Mouse (Mus musculus) heart, embryonic 13.5 days (tissue): ENCODE data around the gene Methig1. TPM values are rescaled to one million over a fixed set of nuclear protein-coding genes. Genes with fewer than 3 reads are reported as not detected.

Source experiments
- ATAC-seq: fragments of 200-750 bp; cut with Nextera tagmentation; 2 replicates; pipeline ENCODE4 v1.8.0; 2017; ENCODE audit warnings: moderate TSS enrichment; ENCODE audit not compliant: insufficient number of reproducible peaks, low FRiP score, low TSS enrichment; ENCODE audit errors: extremely low read depth
- H3K27ac ChIP-seq: fragments of 300-500 bp; sonication (generic); replicated peaks from 2 replicates; pipeline ENCODE4 v1.5.1; 2015; ENCODE audit warnings: moderate library complexity, mild to moderate bottlenecking, inconsistent platforms
- H3K27me3 ChIP-seq: fragments of 300-500 bp; sonication (generic); replicated peaks from 2 replicates; pipeline ENCODE4 v1.6.1; 2015; ENCODE audit warnings: mild to moderate bottlenecking, inconsistent platforms
- H3K36me3 ChIP-seq: fragments of 300-500 bp; sonication (generic); 2 replicates; pipeline ENCODE4 v1.6.1; 2015; ENCODE audit warnings: mild to moderate bottlenecking, inconsistent platforms
- H3K4me1 ChIP-seq: fragments of 300-500 bp; sonication (generic); 2 replicates; pipeline ENCODE4 v1.6.1; 2015; ENCODE audit warnings: inconsistent platforms
- H3K4me2 ChIP-seq: fragments of 300-500 bp; sonication (generic); 2 replicates; pipeline ENCODE4 v1.6.1; 2015; ENCODE audit warnings: inconsistent platforms, mild to moderate bottlenecking, moderate library complexity
- H3K4me3 ChIP-seq: fragments of 300-500 bp; sonication (generic); 2 replicates; pipeline ENCODE4 v1.5.1; 2015; ENCODE audit warnings: moderate library complexity, mild to moderate bottlenecking, inconsistent platforms
- H3K9ac ChIP-seq: fragments of 300-500 bp; sonication (generic); 2 replicates; pipeline ENCODE4 v1.6.1; 2015; ENCODE audit warnings: inconsistent platforms, mild to moderate bottlenecking, moderate library complexity
- H3K9me3 ChIP-seq: fragments of 300-500 bp; sonication (generic); 2 replicates; pipeline ENCODE4 v1.6.1; 2016; ENCODE audit warnings: inconsistent platforms
- WGBS: fragments of 180-500 bp; shearing (Covaris S2); methylation state at CpG from one replicate; pipeline ENCODE4 v1.1.7; 2015; ENCODE audit warnings: mixed read lengths; 5-methylcytosine and 5-hydroxymethylcytosine counted together
- polyA plus RNA-seq: library from polyadenylated mRNA; unstranded; fragments of >200 nt; fragmentation: Nextera tagmentation; extraction: Ambion mirVana; gene quantifications from 2 replicates; pipeline ENCODE4 v1.2.1, GENCODE M21; 2015

Gene Methig1
- polyA plus RNA-seq, 1 experiment from 2014 or later = not detected

DNA sequence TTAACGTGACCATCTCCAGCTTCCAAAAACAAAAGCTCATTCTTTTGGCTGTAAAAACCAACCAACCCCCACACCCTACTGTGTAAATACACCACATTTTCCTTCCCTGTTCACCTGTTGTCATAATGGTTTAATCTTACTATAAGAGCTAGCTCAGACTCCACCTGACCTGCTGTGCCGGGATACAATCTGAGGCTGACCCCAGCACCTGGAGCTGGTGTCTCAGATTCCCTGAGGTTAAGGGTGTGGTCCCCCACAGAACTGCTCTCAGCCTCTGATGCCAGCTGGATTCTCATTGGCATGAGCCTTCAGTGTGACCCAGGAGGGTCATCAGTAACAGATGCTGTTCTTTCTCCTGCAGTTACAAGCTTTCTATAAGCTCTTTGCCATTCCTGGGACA, 27.2 kb downstream of the Methig1 start:
- Histone ChIP-seq H3K9ac (no peak overlapping the region), H3K27ac (no peak overlapping the region), H3K9me3 (no peaks in the 10 kb centered on the region), H3K4me2 (no peak overlapping the region), H3K36me3 (no peaks in the 10 kb centered on the region), H3K4me1 (no peaks in the 10 kb centered on the region), H3K4me3 (no peak overlapping the region), H3K27me3 (0 out of 2 replicates have a peak, but pooled peaks cover 4% of the 10 kb centered on the region)
- WGBS = 66% methylated on average over 2 of the region's 2 CpGs
- no peak for ATAC-seq

DNA sequence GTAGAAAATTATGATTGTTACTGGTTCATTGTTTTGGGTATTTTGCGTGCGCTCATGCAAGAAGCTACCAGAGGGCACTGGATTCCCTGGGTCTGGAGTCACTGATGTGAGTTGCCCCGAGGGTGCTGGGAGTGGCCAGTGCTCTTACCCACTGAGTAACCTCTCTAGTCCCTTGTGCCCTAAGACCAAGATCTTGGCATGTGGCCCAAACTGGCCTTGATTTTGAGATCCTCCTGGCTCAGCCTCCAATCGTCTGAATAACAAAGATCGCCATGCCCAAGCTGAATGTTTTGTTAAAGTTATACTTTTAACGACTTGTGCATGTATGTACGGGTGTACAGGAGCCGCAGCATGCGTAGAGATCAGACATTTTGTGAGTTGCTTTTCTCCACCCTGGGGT, 32.8 kb downstream of the Methig1 start:
- Histone ChIP-seq H3K36me3 (no peaks in the 10 kb centered on the region), H3K4me1 (peaks cover 16% of the 10 kb centered on the region), H3K27me3 (0 out of 2 replicates have a peak, but pooled peaks cover 4% of the 10 kb centered on the region), H3K4me2 (no peak overlapping the region), H3K9ac (no peak overlapping the region), H3K9me3 (no peaks in the 10 kb centered on the region), H3K4me3 (no peak overlapping the region), H3K27ac (no peak overlapping the region)
- no peak for ATAC-seq
- WGBS = 90% methylated on average over 9 of the region's 9 CpGs

DNA sequence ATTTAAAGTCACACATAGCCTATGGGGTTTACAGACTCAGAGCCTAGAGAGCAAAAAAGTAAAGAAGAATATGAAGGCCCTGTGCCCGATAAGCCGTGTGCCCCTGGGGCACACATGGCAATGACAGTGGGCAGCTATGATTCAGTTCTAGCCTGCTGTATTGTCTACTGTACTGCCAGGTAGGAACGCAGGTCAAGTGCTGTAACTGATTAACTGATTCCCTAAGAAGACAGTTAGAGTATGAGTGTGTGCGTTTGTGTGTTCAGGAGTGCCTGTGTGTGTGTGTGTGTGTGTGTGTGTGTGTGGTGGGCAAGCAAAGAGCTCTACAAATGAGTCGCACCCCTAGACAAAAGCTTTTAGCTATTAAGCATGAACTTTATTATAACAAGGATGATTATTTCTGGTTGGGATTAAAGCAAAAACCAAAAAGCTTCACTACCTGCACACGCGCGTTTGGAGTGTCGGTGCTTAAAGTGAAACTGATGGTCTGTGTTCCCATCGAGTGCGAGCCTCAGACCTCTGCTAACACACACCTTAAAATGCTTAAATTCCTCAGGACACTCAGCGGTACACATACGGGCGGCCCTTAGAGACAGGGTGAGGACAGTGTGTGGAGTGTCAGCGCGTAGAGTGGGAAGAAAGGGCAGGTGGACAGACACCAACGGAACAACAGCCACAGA, 34.7 kb downstream of the Methig1 start:
- H3K4me1 ChIP-seq = peaks cover 32% of the 10 kb centered on the region
- H3K36me3 ChIP-seq = no peaks in the 10 kb centered on the region
- no peak overlapping the region for H3K9ac ChIP-seq
- H3K27ac ChIP-seq = no peak overlapping the region
- no peaks in the 10 kb centered on the region for H3K9me3 ChIP-seq
- 0 out of 2 replicates have a peak, but pooled peaks cover 4% of the 10 kb centered on the region for H3K27me3 ChIP-seq
- ATAC-seq = no peak
- WGBS = 91% methylated on average over 17 of the region's 17 CpGs
- H3K4me3 ChIP-seq = no peak overlapping the region
- H3K4me2 ChIP-seq = no peak overlapping the region

DNA sequence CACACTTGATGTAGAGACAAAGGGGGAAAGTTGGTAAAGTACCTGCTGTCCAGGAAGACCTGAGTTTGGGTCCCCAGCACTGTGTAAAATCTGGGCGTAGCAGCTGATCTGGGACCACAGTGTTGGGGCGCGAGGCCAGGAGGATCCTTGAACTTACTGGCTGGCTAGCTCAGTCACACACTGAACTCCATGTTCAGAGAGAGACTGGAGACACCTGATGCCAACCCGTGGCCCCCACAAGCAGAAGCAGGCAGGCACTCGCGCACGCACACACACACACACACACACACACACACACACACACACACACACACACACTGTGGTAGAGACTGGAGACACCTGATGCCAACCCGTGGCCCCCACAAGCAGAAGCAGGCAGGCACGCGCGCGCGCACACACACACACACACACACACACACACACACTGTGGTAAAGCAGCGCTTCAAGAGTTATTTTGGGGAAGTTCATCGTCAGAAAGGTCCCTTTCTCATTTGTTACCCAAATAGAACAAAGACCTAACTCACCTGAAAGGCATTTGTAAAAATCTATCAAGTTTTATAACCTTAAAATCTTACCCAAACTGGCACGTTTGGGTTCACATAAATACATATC, 35.4 kb downstream of the Methig1 start:
- H3K27ac ChIP-seq = no peak overlapping the region
- no peaks in the 10 kb centered on the region for H3K27me3 ChIP-seq
- no peaks in the 10 kb centered on the region for H3K9me3 ChIP-seq
- no peak overlapping the region for H3K4me2 ChIP-seq
- 88% methylated on average over 16 of the region's 16 CpGs for WGBS
- peaks cover 3% of the 10 kb centered on the region for H3K36me3 ChIP-seq
- peaks cover 38% of the 10 kb centered on the region for H3K4me1 ChIP-seq
- no peak overlapping the region for H3K9ac ChIP-seq
- ATAC-seq = no peak
- H3K4me3 ChIP-seq = no peak overlapping the region

DNA sequence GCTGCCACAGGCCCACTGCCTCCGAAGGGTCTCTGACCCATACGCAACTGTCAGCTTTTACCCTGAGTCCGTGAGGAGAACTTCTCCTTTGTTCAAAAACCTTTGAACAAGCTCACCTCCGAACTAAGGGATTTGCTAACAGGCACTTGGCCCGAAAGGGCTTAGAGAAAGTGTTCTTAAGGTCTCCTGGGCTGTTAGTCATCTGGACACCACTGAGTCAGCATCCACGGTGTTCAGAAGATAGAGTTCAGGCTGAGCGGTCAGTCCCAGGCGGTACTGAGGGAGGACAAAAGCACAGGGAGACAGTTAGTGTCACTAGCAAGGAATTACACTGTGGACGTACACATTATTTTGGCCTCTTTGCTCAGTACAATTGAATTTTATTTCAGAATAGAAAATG, 35.9 kb downstream of the Methig1 start:
- peaks cover 40% of the 10 kb centered on the region for H3K4me1 ChIP-seq
- H3K9ac ChIP-seq = no peak overlapping the region
- no peak overlapping the region for H3K27ac ChIP-seq
- no peak for ATAC-seq
- H3K4me2 ChIP-seq = no peak overlapping the region
- peaks cover 9% of the 10 kb centered on the region for H3K36me3 ChIP-seq
- H3K27me3 ChIP-seq = no peaks in the 10 kb centered on the region
- WGBS = 72% methylated on average over 9 of the region's 9 CpGs
- no peak overlapping the region for H3K4me3 ChIP-seq
- no peaks in the 10 kb centered on the region for H3K9me3 ChIP-seq

DNA sequence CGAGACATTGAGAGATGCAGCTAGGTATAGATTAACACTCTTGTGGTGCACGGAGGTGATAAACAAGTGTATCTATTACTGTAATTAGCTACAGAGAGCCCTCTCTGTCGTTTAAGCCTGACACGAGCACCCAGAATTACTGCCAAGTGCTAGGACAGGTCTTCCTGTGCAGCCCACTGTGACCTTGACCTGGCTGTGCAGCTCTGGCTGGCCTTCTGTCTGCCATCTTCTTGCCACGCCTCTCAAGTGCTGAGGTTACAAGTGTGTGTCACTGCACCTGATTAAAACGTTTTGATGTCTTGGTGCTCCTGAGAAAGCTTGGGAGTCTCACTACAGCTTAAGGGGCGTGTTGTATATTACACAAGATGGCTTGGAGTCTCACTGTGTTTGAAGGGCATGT, 38.1 kb downstream of the Methig1 start:
- no peak for ATAC-seq
- Histone ChIP-seq H3K4me3 (no peak overlapping the region), H3K9me3 (no peaks in the 10 kb centered on the region), H3K9ac (no peak overlapping the region), H3K4me2 (no peak overlapping the region), H3K4me1 (peaks cover 40% of the 10 kb centered on the region), H3K36me3 (peaks cover 31% of the 10 kb centered on the region), H3K27me3 (no peaks in the 10 kb centered on the region), H3K27ac (no peak overlapping the region)
- 51% methylated on average over 7 of the region's 7 CpGs for WGBS

DNA sequence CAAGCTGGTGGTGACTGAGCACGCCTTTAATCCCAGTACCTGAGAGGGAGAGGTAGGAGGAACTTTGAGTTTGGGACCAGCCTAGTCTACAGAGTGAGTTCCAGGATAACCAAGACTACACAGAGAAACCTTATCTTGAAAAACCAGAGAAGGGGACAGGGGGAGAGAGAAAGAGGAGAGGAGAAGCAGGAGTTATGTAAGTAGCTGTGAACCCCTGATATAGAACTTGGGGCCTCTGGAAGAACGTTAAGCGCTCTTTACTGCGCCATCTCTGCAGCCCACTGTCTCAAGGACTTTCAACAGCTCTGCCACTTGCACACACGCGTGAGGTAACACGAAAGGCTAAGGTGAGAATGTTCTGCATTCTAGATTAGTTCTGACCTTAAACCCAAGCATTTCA, 38.6 kb downstream of the Methig1 start:
- Histone ChIP-seq H3K36me3 (peaks cover 36% of the 10 kb centered on the region), H3K27ac (no peak overlapping the region), H3K27me3 (no peaks in the 10 kb centered on the region), H3K4me2 (no peak overlapping the region), H3K9me3 (no peaks in the 10 kb centered on the region), H3K4me3 (no peak overlapping the region), H3K4me1 (peaks cover 40% of the 10 kb centered on the region), H3K9ac (no peak overlapping the region)
- ATAC-seq = no peak
- 69% methylated on average over 7 of the region's 7 CpGs for WGBS

DNA sequence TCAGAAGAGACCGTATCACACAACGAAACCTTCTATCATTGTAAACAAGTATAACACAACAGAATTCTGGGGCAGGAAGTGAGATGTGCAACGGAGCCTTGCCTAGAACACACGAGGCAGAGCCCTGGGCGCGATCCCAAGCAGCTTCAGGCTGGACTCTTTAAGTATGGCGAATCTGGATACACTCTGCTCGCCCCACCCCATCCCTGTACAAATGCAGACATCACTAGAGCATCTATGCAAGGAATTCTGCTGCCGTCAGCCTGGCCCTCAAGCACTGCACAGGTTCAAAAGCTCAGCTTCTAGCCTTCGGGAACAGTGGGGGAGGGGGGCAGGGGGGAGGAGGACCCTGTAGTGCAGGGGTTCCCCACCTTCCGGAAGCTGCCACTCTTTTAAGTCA, 40.1 kb downstream of the Methig1 start:
- Histone ChIP-seq H3K27me3 (no peaks in the 10 kb centered on the region), H3K27ac (no peak overlapping the region), H3K9me3 (no peaks in the 10 kb centered on the region), H3K9ac (no peak overlapping the region), H3K4me2 (no peak overlapping the region), H3K4me3 (no peak overlapping the region), H3K4me1 (peaks cover 40% of the 10 kb centered on the region), H3K36me3 (peaks cover 50% of the 10 kb centered on the region)
- 67% methylated on average over 11 of the region's 11 CpGs for WGBS
- ATAC-seq = no peak

DNA sequence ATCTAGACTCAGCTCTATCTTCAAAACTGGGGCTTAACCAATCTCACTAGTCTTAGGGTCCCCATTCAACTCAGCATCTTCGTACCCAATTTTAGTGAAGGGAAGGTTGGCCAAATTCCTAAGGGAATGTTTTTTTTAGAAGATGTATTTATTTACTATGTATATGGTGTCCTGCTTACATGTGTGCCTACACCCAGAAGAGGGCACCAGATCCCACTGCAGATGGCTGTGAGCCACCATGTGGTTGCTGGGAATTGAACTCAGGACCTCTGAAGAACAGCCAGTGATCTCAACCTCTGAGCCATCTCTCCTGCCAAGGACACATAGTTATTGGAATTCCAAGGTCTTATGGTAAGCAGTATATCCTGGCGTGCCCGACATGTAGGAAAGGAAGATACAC, 42.6 kb downstream of the Methig1 start:
- H3K27ac ChIP-seq = no peak overlapping the region
- H3K9me3 ChIP-seq = no peaks in the 10 kb centered on the region
- ATAC-seq = no peak
- 94% methylated on average over 3 of the region's 3 CpGs for WGBS
- no peak overlapping the region for H3K9ac ChIP-seq
- no peaks in the 10 kb centered on the region for H3K27me3 ChIP-seq
- H3K4me3 ChIP-seq = no peak overlapping the region
- H3K4me1 ChIP-seq = peaks cover 26% of the 10 kb centered on the region
- H3K4me2 ChIP-seq = no peak overlapping the region
- peaks cover 76% of the 10 kb centered on the region for H3K36me3 ChIP-seq

DNA sequence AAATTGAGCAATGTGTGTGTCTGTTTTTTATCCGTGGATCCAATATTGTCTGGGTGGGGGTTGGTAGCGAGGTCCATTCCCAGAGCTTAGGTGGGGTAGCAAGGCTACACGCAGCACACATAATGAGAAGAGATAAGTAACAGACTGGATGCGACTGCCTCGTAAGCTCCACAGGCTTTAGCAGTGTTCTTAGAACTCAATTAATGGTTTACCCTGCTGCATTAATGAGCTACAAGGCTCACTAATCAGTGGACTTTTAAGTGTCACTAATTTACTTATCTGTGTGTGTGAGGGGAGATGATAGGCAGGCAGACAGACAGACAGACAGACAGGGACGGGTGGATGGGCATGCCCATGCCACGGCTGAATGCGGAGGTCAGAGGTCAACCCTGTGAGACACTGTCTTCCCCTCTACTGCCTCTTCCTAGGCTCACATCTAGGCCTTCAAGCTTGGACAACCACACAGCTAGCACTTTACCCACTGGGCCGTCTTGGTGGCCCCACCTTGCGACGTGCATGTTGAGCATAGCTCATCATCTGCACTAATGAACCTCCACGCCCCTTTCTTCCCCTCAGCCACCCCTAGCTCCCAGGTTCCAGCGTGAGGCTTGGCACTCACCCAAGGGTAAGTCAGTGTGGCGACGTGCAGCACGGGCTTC, 47.8 kb downstream of the Methig1 start:
- WGBS = 83% methylated on average over 16 of the region's 16 CpGs

DNA sequence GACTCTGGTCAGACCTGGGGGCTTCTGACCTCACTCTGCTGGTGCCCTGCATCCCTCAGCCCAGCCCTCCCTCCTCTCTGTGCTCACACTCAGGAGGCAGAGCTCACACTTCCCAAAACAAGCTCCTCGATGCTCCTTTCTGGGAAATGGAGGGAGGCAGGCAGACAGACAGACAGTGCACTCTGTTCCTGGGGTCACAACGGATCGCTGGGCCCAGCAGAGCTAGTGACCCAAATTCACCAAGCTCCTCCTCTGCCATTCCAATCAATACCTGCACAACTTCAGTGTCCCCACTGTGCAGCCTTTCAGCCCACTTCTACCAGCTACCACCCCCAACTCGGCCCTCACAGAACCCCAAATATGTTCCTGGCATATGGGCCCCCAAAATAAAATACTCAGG, 48.9 kb downstream of the Methig1 start:
- Histone ChIP-seq H3K4me1 (0 out of 2 replicates have a peak, but pooled peaks cover 4% of the 10 kb centered on the region), H3K4me3 (no peak overlapping the region), H3K9ac (no peak overlapping the region), H3K27ac (no peak overlapping the region), H3K27me3 (no peaks in the 10 kb centered on the region), H3K4me2 (no peak overlapping the region), H3K9me3 (no peaks in the 10 kb centered on the region), H3K36me3 (peaks cover 94% of the 10 kb centered on the region)
- ATAC-seq = no peak
- WGBS = 95% methylated on average over 4 of the region's 4 CpGs

More for the DNA sequence above, 47.8 kb downstream of the Methig1 start:
- no peak overlapping the region for H3K4me2 ChIP-seq
- no peak overlapping the region for H3K27ac ChIP-seq
- ATAC-seq = no peak
- H3K9ac ChIP-seq = no peak overlapping the region
- H3K4me1 ChIP-seq = no peaks in the 10 kb centered on the region
- no peak overlapping the region for H3K4me3 ChIP-seq
- peaks cover 98% of the 10 kb centered on the region for H3K36me3 ChIP-seq
- H3K27me3 ChIP-seq = no peaks in the 10 kb centered on the region
- no peaks in the 10 kb centered on the region for H3K9me3 ChIP-seq
